Mouse (Mus musculus) urinary bladder, adult 2 months (tissue): Measurements from ENCODE around the gene Lrguk. TPM values are rescaled to one million over a fixed set of nuclear protein-coding genes. Genes with fewer than 3 reads are reported as not detected.

Experiments used
- DNase-seq: peaks from one replicate; pipeline ENCODE4 v3.0.0; 2022; ENCODE audit warnings: low spot score
- polyA plus RNA-seq: library from polyadenylated mRNA; depleted of rRNA; stranded (reverse); fragments of >200 nt; gene quantifications from 2 replicates; pipeline ENCODE4 v1.2.3, GENCODE M21; 2012; rRNA removed

The Lrguk gene
- polyA plus RNA-seq = 0.10 TPM in 2 replicates

GRCm38 (mm10) chr6:34028933-34029745 lies at the start of gene Lrguk:
Lrguk (plus strand) TSS chr6:34029448.
- DNase-seq = peak; percentile 49

- no peak for DNase-seq
These were observed 46.5 kb upstream of the Lrguk start for GRCm38 (mm10) chr6:33982709-33983108.

- no peak for DNase-seq
These were observed 42.1 kb upstream of the Lrguk start for GRCm38 (mm10) chr6:33987132-33987531.

- DNase-seq = no peak
These were observed 36.8 kb upstream of the Lrguk start for GRCm38 (mm10) chr6:33992213-33993034.

- DNase-seq = no peak
These were observed 35.4 kb upstream of the Lrguk start for GRCm38 (mm10) chr6:33993842-33994241.

GRCm38 (mm10) chr6:33998590-33998989 lies 30.7 kb upstream of the Lrguk start:
- DNase-seq = no peak

- no peak for DNase-seq
These were observed 29.7 kb upstream of the Lrguk start for GRCm38 (mm10) chr6:33999530-33999929.

- no peak for DNase-seq
These were observed 28.6 kb upstream of the Lrguk start for GRCm38 (mm10) chr6:34000644-34001043.

- DNase-seq = no peak
These were observed 26.2 kb upstream of the Lrguk start for GRCm38 (mm10) chr6:34003033-34003432.

GRCm38 (mm10) chr6:34013469-34013868 lies 15.8 kb upstream of the Lrguk start:
- DNase-seq = no peak

GRCm38 (mm10) chr6:34029746-34030027 lies 439 bp downstream of the Lrguk start:
- no peak for DNase-seq

- DNase-seq = no peak
These were observed 4.8 kb downstream of the Lrguk start for GRCm38 (mm10) chr6:34034096-34034495.

GRCm38 (mm10) chr6:34034577-34035461 lies 5.6 kb downstream of the Lrguk start:
- no peak for DNase-seq

GRCm38 (mm10) chr6:34040624-34041235 lies 11.5 kb downstream of the Lrguk start:
- peak; percentile 36 for DNase-seq

- DNase-seq = no peak
These were observed 12.5 kb downstream of the Lrguk start for GRCm38 (mm10) chr6:34041589-34042280.

- DNase-seq = no peak
These were observed 15.1 kb downstream of the Lrguk start for GRCm38 (mm10) chr6:34044228-34044811.

- no peak for DNase-seq
These were observed 15.7 kb downstream of the Lrguk start for GRCm38 (mm10) chr6:34044846-34045540.

- no peak for DNase-seq
These were observed 17.4 kb downstream of the Lrguk start for GRCm38 (mm10) chr6:34046551-34047186.

- DNase-seq = no peak
These were observed 20.2 kb downstream of the Lrguk start for GRCm38 (mm10) chr6:34049433-34049832.
